Mouse (Mus musculus) neural tube, postnatal 0 days (tissue): ENCODE results near the gene Sult1e1. TPM values are rescaled to one million over a fixed set of nuclear protein-coding genes. Genes with fewer than 3 reads are reported as not detected.

Experiments
- microRNA-seq: library from miRNA; unstranded; fragments of <30 nt; microRNA quantifications from one replicate; pipeline ENCODE4, GENCODE M21; 2016
- polyA plus RNA-seq: library from polyadenylated mRNA; unstranded; fragments of >200 nt; fragmentation: Nextera tagmentation; extraction: Ambion mirVana; gene quantifications from 2 replicates; pipeline ENCODE4 v1.2.1, GENCODE M21; 2015

Gene Sult1e1
- not detected in 2 replicates for polyA plus RNA-seq

GRCm38 (mm10) chr5:87591494-87591893 is at the start of gene Sult1e1:
Sult1e1 (minus strand) TSS chr5:87591594.

GRCm38 (mm10) chr5:87568845-87569244 is 22.5 kb downstream of the Sult1e1 start, which contains the start of gene Sult1d1:
Sult1d1 (minus strand) TSS chr5:87569027.

GRCm38 (mm10) chr5:87538111-87538510 is 53.3 kb downstream of the Sult1e1 start, which contains the start of gene Sult1b1:
Sult1b1 (minus strand) TSS chr5:87538195.

Small RNA genes lying within 50 kb of the gene (microRNA-seq; reads per million reads assigned to microRNA genes)
- gene Mir3969: not detected

Other genes with a start within 250 kb of the Sult1e1 start
- not detected in 2 replicates for gene Ugt2b38, start 167.4 kb downstream of the Sult1e1 start, polyA plus RNA-seq
- not detected in 2 replicates for gene Ugt2a2, start 109.3 kb downstream of the Sult1e1 start, polyA plus RNA-seq
- not detected in 2 replicates for gene Gm43638, start 104.8 kb downstream of the Sult1e1 start, polyA plus RNA-seq
- not detected in 2 replicates for gene Ugt2a1, start 100.7 kb downstream of the Sult1e1 start, polyA plus RNA-seq
- gene Sult1b1, start 53.4 kb downstream of the Sult1e1 start, polyA plus RNA-seq: not detected in 2 replicates
- gene Sult1d1, start 22.6 kb downstream of the Sult1e1 start, polyA plus RNA-seq: not detected in 2 replicates
- gene Csn1s1, start 74.6 kb upstream of the Sult1e1 start, polyA plus RNA-seq: not detected in 2 replicates
- gene Csn2, start 108.0 kb upstream of the Sult1e1 start, polyA plus RNA-seq: 0.18 TPM in 1 of 2 replicates, not detected in the other
- not detected in 2 replicates for gene Csn1s2a, start 183.0 kb upstream of the Sult1e1 start, polyA plus RNA-seq
- not detected in 2 replicates for gene Csn1s2b, start 216.5 kb upstream of the Sult1e1 start, polyA plus RNA-seq
- gene Prr27, start 234.1 kb upstream of the Sult1e1 start, polyA plus RNA-seq: not detected in 2 replicates